Mouse (Mus musculus) embryonic facial prominence, embryonic 14.5 days (tissue): Measurements from ENCODE around the gene Ube2m. TPM values are rescaled to one million over a fixed set of nuclear protein-coding genes. Genes with fewer than 3 reads are reported as not detected.

Experiments used
- ATAC-seq: fragments of 200-750 bp; cut with Nextera tagmentation; 2 replicates; pipeline ENCODE4 v1.8.0; 2017; ENCODE audit warnings: low read depth, moderate number of reproducible peaks, moderate TSS enrichment
- DNase-seq: peaks from one replicate; pipeline ENCODE4 v3.0.0-alpha.2; 2015; ENCODE audit warnings: low spot score
- H3K27ac ChIP-seq: fragments of 300-500 bp; sonication (generic); replicated peaks from 2 replicates; pipeline ENCODE4 v1.5.1; 2014; ENCODE audit warnings: low read depth, mild to moderate bottlenecking, low read length, moderate library complexity
- H3K27me3 ChIP-seq: fragments of 300-500 bp; sonication (generic); replicated peaks from 2 replicates; pipeline ENCODE4 v1.6.1; 2014; ENCODE audit warnings: low read length; ENCODE audit not compliant: control insufficient read depth, insufficient read depth
- H3K36me3 ChIP-seq: fragments of 300-500 bp; sonication (generic); 2 replicates; pipeline ENCODE4 v1.6.1; 2014; ENCODE audit warnings: low read length, mixed read lengths; ENCODE audit not compliant: control insufficient read depth, insufficient read depth
- H3K4me1 ChIP-seq: fragments of 300-500 bp; sonication (generic); 2 replicates; pipeline ENCODE4 v1.6.1; 2014; ENCODE audit warnings: antibody characterized with exemption, low read length; ENCODE audit not compliant: control insufficient read depth, insufficient read depth
- H3K4me2 ChIP-seq: fragments of 300-500 bp; sonication (generic); 2 replicates; pipeline ENCODE4 v1.6.1; 2014; ENCODE audit warnings: low read depth, mild to moderate bottlenecking, low read length, moderate library complexity, mixed read lengths
- H3K4me3 ChIP-seq: fragments of 300-500 bp; sonication (generic); 2 replicates; pipeline ENCODE4 v1.5.1; 2014; ENCODE audit warnings: low read depth, mild to moderate bottlenecking, low read length
- H3K9ac ChIP-seq: fragments of 300-500 bp; sonication (generic); 2 replicates; pipeline ENCODE4 v1.6.1; 2014; ENCODE audit warnings: low read depth, mild to moderate bottlenecking, low read length, moderate library complexity, mixed read lengths
- H3K9me3 ChIP-seq: fragments of 300-500 bp; sonication (generic); 2 replicates; pipeline ENCODE4 v1.6.1; 2016; ENCODE audit warnings: low read length; ENCODE audit not compliant: control insufficient read depth
- WGBS: fragments of 180-500 bp; shearing (Covaris S2); extraction: QIAGEN DNeasy Blood & Tissue Kit; methylation state at CpG from one replicate; pipeline ENCODE4 v1.1.7; 2014; 5-methylcytosine and 5-hydroxymethylcytosine counted together
- polyA plus RNA-seq: library from polyadenylated mRNA; unstranded; fragments of >200 nt; fragmentation: Nextera tagmentation; extraction: Ambion mirVana; gene quantifications from 2 replicates; pipeline ENCODE4 v1.2.1, GENCODE M21; 2014

Gene Ube2m
- polyA plus RNA-seq, 1 experiment from 2014 or later: 147 TPM

- Histone ChIP-seq H3K4me1 (no peaks in the 10 kb centered on the region), H3K9ac (no peak within 1 kb of the TSS), H3K4me2 (no peak within 1 kb of the TSS), H3K27ac (no peak within 1 kb of the TSS), H3K9me3 (no peaks in the 10 kb centered on the region), H3K4me3 (no peak within 1 kb of the TSS), H3K27me3 (no peaks in the 10 kb centered on the region), H3K36me3 (no peaks in the 10 kb centered on the region)
- WGBS: 70% methylated on average over 5 of the region's 5 CpGs
- no peak for ATAC-seq
- DNase-seq: no peak
These were observed 40.0 kb downstream of the Ube2m start, which contains the start of gene Slc27a5 for GRCm38 (mm10) chr7:12998053-12998452. TSS of gene Slc27a5 (minus strand) at chr7:12998192.

DNA sequence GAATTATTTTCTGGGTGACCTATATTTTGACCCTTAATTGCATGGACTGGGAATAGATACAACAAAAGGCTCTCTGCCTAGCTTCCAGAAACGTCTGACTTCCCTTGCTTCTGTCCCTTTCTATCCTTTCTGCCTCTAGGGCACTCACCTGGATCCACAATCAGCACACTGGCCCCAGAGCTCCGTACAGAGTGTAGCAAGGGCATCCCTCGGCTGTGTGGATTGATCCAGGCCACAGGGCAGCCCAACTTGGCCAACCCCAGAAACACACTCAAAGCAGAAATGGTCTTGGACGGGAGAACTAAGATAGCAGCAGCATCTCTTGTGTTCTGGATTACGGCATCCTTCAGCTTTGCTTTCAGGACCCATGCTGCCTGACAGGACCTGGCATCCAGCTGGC is 40.8 kb downstream of the Ube2m start:
- H3K4me2 ChIP-seq: no peak overlapping the region

DNA sequence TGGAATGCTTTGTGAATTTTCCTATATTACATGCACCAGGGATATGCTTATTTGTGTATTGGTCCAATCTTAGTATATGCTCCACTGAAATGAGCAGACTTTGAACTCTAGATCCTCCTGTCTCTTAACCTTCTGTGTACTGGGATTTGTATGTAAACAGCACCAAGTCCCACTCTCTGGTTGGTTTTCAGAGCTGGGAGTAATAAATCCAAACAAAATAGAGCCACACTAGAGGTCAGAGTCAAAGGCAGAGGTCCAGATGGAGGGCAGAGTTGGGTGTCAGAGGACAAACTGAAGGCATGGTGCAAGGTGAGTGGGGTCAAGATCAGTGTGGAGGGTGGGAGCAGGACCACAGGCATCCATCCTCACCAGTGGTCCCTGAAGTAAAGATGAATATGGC is 42.2 kb downstream of the Ube2m start:
- no peaks in the 10 kb centered on the region for H3K36me3 ChIP-seq
- no peak for ATAC-seq
- H3K4me2 ChIP-seq: no peak overlapping the region
- H3K9ac ChIP-seq: no peak overlapping the region
- H3K4me1 ChIP-seq: no peaks in the 10 kb centered on the region
- H3K27me3 ChIP-seq: no peaks in the 10 kb centered on the region
- no peak for DNase-seq
- no peak overlapping the region for H3K4me3 ChIP-seq
- H3K9me3 ChIP-seq: no peaks in the 10 kb centered on the region
- no peak overlapping the region for H3K27ac ChIP-seq

More for the DNA sequence above, 40.8 kb downstream of the Ube2m start:
- Histone ChIP-seq H3K27ac (no peak overlapping the region), H3K4me1 (no peaks in the 10 kb centered on the region), H3K27me3 (no peaks in the 10 kb centered on the region), H3K4me3 (no peak overlapping the region), H3K36me3 (no peaks in the 10 kb centered on the region), H3K9ac (no peak overlapping the region), H3K9me3 (no peaks in the 10 kb centered on the region)
- DNase-seq: no peak
- 68% methylated on average over 5 of the region's 5 CpGs for WGBS
- no peak for ATAC-seq

DNA sequence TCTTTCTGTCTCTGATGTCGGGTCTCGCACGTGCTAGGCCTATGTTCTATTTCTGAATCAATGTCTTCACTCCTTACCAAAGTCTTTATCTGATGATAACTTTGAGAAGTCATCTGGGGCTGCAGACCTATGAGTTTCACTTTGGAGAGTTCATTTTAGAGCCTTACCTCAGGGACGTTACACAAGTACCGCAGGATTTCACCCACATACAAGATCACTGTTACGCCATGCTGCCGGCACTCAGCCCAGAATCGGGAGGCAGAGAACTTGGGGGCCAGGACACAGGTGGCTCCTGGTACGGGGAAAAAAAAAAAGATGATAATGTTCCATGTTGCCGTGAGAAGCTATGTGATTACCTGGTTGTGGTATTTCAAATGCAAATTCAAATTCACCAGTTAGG is 44.9 kb downstream of the Ube2m start:
- Histone ChIP-seq H3K9me3 (no peaks in the 10 kb centered on the region), H3K4me3 (no peak overlapping the region), H3K36me3 (no peaks in the 10 kb centered on the region), H3K27me3 (no peaks in the 10 kb centered on the region), H3K27ac (no peak overlapping the region), H3K9ac (no peak overlapping the region), H3K4me2 (no peak overlapping the region), H3K4me1 (no peaks in the 10 kb centered on the region)
- DNase-seq (no peak), ATAC-seq (no peak)
- WGBS: 87% methylated on average over 10 of the region's 10 CpGs

DNA sequence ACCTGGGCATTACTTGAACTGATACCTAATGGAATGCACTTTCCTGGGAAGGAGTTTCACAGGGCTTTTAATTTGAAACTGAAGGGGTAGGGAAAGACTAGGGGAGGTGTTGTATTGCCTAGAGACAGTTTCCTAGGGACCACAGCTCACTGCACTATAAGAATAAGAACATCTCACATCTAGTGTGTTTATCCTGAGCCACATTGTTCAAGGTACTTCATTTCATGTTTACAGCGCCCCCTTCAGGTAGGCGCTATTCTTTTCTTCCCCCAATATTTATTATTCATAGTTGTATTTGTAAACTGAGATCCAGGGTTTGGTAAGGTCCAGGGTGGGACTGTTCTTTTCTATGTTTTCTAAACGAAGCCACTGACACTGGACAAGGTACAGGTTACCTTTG is 45.9 kb downstream of the Ube2m start:
- no peaks in the 10 kb centered on the region for H3K9me3 ChIP-seq
- no peak for ATAC-seq
- no peak for DNase-seq
- no peak overlapping the region for H3K4me3 ChIP-seq
- 8% methylated on average over 3 of the region's 3 CpGs for WGBS
- no peaks in the 10 kb centered on the region for H3K27me3 ChIP-seq
- no peak overlapping the region for H3K4me2 ChIP-seq
- H3K27ac ChIP-seq: no peak overlapping the region
- no peaks in the 10 kb centered on the region for H3K4me1 ChIP-seq
- no peak overlapping the region for H3K9ac ChIP-seq
- no peaks in the 10 kb centered on the region for H3K36me3 ChIP-seq

DNA sequence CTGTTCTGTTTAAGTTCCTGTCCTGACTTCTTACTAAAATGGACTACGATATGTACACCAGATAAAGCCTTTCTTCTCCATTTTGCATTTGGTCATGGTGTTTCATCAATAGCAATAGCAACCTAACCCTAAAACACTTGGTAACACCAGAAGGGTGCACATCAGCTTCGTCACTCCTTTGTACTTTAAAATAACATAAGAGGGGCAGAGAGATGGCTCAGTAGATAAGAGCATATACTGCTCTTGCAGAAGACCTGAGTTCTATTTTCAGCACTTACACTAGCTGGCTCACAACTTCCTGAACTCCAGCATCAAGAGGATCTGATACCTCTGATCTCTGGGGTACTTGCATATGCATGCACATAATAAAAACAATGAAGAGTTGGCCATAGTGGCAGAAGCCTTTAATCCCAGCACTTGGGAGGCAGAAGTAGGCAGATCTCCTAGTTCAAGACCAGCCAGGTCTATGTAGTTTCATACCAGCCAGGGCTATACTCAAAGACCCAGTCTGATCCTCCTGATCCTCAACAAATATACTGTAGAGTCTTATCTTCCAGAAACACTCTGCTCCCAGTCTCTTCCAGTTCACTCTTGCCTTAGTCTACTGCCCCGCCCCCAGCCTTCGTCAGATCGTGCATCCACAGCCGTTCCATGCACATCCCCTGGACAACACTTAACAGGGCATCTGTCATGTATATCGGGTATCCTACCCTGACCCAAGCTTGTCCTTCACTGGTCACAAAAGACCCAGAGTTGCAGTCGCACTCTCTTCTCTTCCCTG is 50.5 kb downstream of the Ube2m start:
- Histone ChIP-seq H3K4me3 (no peak overlapping the region), H3K27ac (no peak overlapping the region), H3K27me3 (no peaks in the 10 kb centered on the region), H3K9ac (no peak overlapping the region), H3K36me3 (peaks cover 3% of the 10 kb centered on the region; the same call in 1 of the 2 replicates), H3K4me1 (no peaks in the 10 kb centered on the region), H3K9me3 (no peaks in the 10 kb centered on the region), H3K4me2 (no peak overlapping the region)
- ATAC-seq (no peak), DNase-seq (no peak)
- 80% methylated on average over 8 of the region's 8 CpGs for WGBS

GRCm38 (mm10) chr7:12986906-12987305 is 51.2 kb downstream of the Ube2m start:
- DNase-seq: no peak
- no peaks in the 10 kb centered on the region for H3K4me1 ChIP-seq
- no peak overlapping the region for H3K27ac ChIP-seq
- no peak overlapping the region for H3K4me2 ChIP-seq
- no peaks in the 10 kb centered on the region for H3K27me3 ChIP-seq
- no peaks in the 10 kb centered on the region for H3K9me3 ChIP-seq
- H3K36me3 ChIP-seq: peaks cover 9% of the 10 kb centered on the region; the same call in 1 of the 2 replicates
- no peak overlapping the region for H3K4me3 ChIP-seq
- H3K9ac ChIP-seq: no peak overlapping the region
- no peak for ATAC-seq
- WGBS: 82% methylated on average over 8 of the region's 8 CpGs

DNA sequence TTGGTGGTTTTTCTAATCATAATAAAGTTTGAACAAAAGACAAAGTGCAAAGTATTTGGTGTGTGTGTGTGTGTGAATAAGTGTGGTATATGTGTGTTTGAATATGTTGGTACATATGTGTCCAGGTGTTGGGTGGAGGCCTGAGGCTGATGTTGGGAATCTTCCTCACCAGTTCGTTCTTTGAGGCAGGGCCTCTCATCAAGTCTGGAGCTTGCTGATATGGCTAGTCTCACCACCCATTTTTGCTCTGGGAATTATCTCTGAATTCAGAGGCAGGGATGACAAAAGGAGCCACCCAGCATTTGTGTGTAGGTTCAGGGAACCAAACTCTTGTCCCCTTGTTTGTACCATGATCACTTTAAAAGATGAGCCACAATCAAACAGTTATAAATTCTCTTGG is 52.4 kb downstream of the Ube2m start:
- H3K4me2 ChIP-seq: no peak overlapping the region
- H3K4me3 ChIP-seq: no peak overlapping the region
- ATAC-seq (no peak), DNase-seq (no peak)
- H3K9ac ChIP-seq: no peak overlapping the region
- peaks cover 10% of the 10 kb centered on the region; the same call in 1 of the 2 replicates for H3K36me3 ChIP-seq
- H3K9me3 ChIP-seq: no peaks in the 10 kb centered on the region
- H3K4me1 ChIP-seq: no peaks in the 10 kb centered on the region
- H3K27ac ChIP-seq: no peak overlapping the region
- 80% methylated on average over 1 of the region's 1 CpGs for WGBS
- H3K27me3 ChIP-seq: no peaks in the 10 kb centered on the region
